Mouse (Mus musculus): Measurements from ENCODE around the gene Rnf222.
A peak's percentile ranks its signal among the peaks of the same experiment; 100 is the strongest.

Rnf222 gene

DNA sequence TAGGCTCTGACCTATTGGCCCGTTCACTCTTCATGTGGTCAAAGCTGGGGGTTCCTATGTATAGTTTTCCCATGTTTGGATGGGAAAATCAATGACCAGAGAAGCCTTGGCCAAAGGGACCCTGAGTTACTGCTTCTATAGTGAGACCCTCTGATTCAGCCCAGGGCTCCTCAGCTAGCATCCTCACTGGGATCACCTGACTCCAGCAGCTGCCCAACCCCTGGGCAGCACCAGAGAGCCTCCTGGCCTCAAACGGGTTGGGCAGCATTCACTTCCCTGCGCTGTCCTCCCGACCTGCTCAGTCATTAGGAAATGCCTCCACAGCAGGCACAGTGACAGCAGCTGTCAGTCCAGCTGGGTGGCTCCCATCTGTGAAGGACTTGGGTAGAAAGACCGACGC, at the start of gene Rnf222:
TSS of gene Rnf222 (plus strand) at position 301 of the 400 bp plus-strand sequence.
- no peak for DNase-seq (ENCODE audit: low spot score in 2 of 2)

GRCm38 (mm10) chr11:68839606-68840005, 48.7 kb upstream of the Rnf222 start:
- no peak for DNase-seq (ENCODE audit: low spot score in 2 of 2)

DNA sequence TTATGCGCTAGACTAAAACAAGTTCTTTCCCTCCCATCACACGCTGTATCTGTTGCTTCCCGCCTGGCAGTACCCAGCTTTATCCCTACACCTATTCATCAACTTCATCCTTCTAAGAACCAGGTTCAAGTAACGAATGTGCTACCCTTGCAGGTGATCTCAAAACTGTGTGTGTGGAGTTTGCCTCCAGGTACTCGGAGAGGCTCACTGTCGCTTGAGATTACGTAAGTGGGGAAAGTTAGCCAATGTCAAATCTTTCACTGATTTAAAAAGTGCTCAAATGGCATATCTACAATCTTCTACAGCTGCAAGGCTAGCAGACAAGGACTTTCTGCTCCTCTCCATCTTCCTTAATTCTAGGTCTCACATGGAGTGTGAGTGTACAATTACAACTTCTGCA, 37.5 kb upstream of the Rnf222 start:
- DNase-seq (ENCODE audit: low spot score in 2 of 2), result no peak

DNA sequence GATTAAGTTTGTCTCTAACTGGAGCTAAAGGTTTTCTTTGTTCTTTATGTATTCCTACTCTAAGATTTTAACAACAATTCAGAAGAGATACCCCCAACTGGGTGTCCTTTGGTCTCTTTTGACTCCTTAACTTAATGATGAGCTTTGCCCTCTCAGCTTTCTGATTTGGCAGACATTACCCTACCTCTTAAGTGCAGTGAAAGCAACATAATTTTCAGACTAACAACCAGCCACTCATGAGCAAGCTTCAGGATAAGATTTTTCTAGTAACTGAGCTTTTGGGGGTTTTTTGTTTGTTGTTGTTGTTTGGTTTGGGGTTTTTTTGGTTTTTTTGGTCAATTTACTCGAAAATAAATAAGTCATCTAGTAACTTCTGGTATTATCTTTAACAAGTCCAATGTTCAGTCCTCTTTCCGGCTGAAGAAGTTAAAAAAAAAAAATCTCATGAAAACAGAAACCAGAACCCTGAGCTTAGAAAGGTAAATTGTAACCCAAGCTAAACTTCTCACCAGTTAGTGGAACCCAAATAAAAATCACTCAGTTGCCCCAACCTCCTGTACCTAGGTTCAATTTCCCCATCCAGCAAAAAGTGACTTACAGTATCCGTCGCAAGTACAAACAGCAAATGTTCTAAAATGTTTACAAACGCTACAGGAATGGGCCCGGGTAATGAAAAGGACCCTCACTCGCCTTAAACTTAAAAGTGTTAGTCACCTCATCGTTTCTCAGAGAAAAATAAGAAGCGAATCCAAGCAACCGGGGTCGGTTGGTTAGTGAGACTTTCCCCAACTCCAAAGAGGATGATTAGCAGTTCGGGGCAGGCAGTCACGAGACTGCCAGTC, 36.5 kb upstream of the Rnf222 start:
- no peak for DNase-seq (ENCODE audit: low spot score in 2 of 2)

DNA sequence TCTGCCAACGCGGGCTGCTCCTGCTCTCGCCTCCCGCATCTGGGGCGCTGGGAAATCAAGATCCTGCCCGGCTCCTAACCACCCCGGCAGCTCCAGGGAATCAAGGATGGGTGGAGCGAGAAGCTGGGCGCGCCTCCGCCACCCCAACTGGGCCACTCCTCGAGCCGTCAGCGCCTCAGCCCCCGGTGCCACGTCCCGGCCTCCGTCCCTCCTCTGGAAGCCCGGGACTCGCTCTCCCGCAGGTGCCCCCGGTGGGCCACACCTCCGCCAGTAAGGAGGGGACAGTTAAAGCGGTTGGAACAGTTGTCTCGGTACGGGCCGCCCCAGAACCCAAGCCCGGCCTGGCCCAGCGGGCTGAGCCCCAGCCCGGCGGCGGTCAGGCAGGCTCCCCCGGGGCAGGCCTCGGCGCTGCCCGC, 35.9 kb upstream of the Rnf222 start:
- DNase-seq (ENCODE audit: low spot score in 2 of 2), result peak in 1 of 2 experiments; percentile 59

DNA sequence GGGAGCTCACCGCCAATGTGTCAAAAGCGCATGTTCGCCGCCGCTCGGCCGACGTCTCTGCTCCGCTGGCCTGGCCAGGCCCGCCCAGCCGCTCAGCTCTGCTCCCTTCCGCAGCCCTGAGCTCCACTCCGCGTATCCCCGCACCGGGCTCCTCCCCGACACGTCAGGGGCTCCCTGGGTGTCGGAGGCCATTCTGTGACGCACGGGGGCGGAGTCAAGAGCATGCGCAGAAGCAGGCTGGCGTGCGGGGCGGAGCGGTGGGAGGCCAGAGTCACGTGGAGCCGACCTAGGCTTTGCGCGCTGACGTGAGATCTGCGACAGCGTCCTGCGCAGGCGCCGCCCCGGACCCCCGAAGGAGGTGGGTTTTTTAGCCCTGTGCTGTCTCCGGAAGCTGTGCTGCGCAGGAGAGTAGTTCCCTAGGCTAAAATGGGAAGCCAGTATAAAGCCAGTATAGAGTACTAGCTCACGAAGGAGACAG, 35.4 kb upstream of the Rnf222 start:
- peak; percentile 99 to 100 for DNase-seq (ENCODE audit: low spot score in 2 of 2)

DNA sequence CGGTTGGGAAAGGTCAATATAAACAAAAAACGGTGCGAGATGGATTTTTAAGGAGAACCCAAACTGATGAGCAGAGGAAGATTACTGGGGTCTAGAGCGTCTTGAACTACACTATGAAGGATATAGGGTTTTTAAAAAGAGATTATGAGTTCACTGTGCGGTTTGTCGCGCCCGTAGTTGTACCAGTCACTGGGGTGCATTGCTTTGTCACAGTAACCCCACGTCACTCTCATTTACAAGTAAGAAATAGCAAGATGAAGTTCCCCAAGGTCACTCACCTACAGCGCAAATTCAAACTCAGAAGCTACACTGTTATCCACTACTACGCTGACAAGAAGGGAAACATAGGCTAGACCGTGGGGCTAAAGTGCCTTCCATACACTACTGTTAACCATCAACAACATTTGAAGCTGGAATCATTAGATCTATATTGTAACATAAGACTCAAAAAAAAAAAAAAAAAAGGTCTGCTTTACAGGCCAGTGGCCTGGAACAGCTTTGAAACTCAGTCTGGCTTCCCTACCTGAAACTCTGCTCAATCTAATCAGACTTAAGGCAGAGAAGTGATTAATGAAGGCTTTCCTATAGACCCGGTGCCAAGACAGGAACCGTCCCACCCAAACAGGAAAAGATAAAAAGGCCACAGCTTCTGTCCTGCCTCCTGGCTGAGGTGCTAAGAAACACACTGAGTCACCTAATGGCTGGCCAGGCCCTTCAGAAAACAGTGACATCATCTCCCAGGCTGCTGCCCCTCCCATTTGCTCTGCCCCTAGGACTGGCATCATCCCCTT, 34.5 kb upstream of the Rnf222 start:
- no peak for DNase-seq (ENCODE audit: low spot score in 2 of 2)

- no peak for DNase-seq (ENCODE audit: low spot score in 2 of 2)
Measured at GRCm38 (mm10) chr11:68854621-68855020, 33.7 kb upstream of the Rnf222 start.

GRCm38 (mm10) chr11:68857329-68857728, 31.0 kb upstream of the Rnf222 start:
- DNase-seq (ENCODE audit: low spot score in 2 of 2), result no peak

GRCm38 (mm10) chr11:68859943-68860593, 28.3 kb upstream of the Rnf222 start:
- no peak for DNase-seq (ENCODE audit: low spot score in 2 of 2)

DNA sequence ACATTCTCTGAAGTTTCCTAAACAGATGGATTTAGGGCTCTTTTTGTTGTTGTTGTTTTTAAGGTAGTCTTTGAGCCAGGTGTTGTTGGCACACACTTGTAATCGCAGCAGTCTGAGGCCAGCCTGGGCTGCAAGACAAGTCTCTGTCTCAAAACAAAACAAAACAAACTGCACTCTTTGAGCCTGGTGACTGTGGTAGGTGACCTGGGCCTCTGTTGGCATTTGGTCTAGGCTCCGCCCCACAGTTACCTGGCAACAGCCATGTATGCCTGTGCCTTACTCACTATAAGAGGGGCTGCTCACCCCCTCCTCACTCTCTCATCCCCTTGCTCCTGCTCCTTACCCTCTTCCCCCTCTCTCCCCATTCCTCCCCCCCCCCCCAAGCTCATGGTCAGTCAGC, 26.1 kb upstream of the Rnf222 start:
- DNase-seq (ENCODE audit: low spot score in 2 of 2), result no peak

- DNase-seq (ENCODE audit: low spot score in 2 of 2), result no peak
Measured at GRCm38 (mm10) chr11:68863631-68864091, 24.7 kb upstream of the Rnf222 start.

- DNase-seq (ENCODE audit: low spot score in 2 of 2), result no peak
Measured at GRCm38 (mm10) chr11:68864544-68865189, 23.7 kb upstream of the Rnf222 start.

- no peak for DNase-seq (ENCODE audit: low spot score in 2 of 2)
Measured at GRCm38 (mm10) chr11:68871277-68871676, 17.1 kb upstream of the Rnf222 start.

DNA sequence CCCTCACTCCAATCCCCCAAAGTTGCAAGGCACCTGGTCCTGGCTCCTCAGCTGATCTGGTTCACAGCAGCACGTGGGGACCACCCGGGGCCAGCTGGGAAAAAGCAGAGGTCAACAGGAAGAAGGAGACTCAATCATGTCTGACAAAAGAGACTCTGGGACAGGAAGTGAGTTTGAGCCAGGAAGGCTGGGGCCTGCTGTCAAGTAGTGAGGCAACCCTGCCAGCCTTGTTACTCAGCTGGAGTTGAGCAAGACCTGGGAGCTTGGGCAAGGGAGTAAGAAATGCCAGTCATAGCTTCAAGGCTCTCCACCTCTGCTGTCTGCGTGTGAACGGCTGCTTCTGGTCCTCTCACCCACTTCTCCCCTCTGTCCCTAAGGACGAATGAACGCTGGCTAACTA, 16.6 kb upstream of the Rnf222 start, which contains the start of gene Ndel1:
TSS of gene Ndel1 (minus strand) at position 111 of the 400 bp plus-strand sequence.
- no peak for DNase-seq (ENCODE audit: low spot score in 2 of 2)

DNA sequence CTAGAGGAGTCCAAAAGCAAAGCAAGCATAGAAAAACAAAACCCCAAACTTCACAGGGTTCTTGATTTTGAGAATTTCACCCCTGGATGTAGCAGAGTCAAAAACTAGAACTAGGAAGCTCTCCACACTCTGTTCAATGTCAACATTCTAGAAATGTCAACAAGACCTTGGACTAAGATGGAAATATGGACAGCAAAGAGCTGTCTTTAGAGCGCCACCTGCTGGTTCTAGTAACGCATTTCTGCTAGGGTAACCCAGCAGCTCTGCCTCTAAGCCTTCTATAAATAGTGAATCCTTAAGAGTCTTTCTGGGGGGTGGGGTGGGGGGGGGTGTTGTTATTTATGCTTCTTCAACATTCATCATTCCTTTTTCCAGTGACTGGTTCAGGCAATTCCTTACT, 13.5 kb upstream of the Rnf222 start:
- peak in 1 of 2 experiments; percentile 42 for DNase-seq (ENCODE audit: low spot score in 2 of 2)

DNA sequence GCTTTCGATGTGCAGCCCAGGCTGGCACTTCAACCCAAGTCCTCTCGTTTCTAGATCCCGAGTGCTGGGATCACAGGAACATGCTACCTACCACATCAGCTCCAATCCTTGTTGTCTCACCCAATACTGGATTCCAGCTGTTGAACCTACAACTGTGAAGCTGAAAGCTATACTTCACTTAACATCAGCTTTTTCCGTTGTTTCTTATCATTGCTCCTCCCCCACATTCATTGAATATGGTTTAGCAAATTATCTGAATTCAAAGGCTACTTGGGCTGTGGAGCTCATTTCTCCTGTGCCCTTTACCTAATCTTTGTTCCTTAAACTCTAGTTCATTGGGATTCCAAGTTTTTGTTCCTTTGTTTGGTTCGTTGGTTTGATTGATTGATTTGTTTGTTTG, 9.5 kb upstream of the Rnf222 start:
- no peak for DNase-seq (ENCODE audit: low spot score in 2 of 2)

DNA sequence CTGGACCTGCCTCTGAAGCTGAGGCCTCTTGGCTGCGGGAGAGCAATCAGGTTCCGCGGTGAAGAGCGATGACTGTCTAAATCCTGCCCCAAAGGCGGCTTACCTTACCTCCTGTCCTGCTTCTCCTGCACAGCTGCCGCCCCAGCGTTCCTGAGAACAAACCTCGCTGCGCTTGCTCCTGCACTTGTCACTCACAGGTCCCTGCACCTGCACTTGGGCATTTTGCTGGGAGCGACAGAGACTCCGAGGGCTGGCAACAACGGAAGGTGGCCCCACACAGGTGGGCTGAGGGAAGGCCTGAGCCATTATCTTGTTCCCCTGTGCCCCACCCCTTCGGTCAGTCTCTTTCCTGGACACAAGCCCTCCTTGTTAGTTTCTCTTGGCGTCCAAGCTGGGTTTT, 6.2 kb upstream of the Rnf222 start:
- DNase-seq (ENCODE audit: low spot score in 2 of 2), result no peak

- DNase-seq (ENCODE audit: low spot score in 2 of 2), result no peak
Measured at GRCm38 (mm10) chr11:68883843-68884242, 4.5 kb upstream of the Rnf222 start.

DNA sequence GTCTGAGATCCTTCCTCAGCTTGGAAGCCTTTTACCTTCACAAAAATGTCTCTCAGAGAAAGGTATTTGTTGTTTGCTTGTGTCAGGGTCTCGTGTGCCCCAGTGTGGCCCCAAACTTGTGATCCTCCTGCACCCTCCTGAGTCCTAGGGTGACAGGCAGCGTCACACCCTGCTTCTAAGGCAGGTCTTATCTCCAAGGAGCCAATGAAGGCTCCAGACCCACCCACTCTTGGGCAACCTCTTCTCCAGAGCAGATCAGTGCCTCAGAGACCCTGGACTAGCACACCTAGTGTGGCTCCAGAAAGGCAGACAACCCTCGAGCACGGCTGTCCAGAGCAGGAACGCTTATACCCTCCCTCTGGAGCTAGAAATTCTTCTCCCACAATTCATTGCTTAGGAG, 4.0 kb upstream of the Rnf222 start:
- DNase-seq (ENCODE audit: low spot score in 2 of 2), result no peak

- DNase-seq (ENCODE audit: low spot score in 2 of 2), result no peak
Measured at GRCm38 (mm10) chr11:68886091-68886490, 2.3 kb upstream of the Rnf222 start.

GRCm38 (mm10) chr11:68888653-68889052, 300 bp downstream of the Rnf222 start:
- no peak for DNase-seq (ENCODE audit: low spot score in 2 of 2)

Data from cerebellum, postnatal 4 days (tissue).